Mouse (Mus musculus) forebrain, embryonic 14.5 days (tissue): ENCODE data around the gene Tsc2. TPM values are rescaled to one million over a fixed set of nuclear protein-coding genes. Genes with fewer than 3 reads are reported as not detected.

Source experiments
- ATAC-seq: fragments of 200-750 bp; cut with Nextera tagmentation; 2 replicates; pipeline ENCODE4 v1.8.0; 2017; ENCODE audit warnings: mild to moderate bottlenecking, moderate library complexity
- DNase-seq: peaks from one replicate; pipeline ENCODE4 v3.0.0-alpha.2; 2015; ENCODE audit warnings: low spot score
- H3K27ac ChIP-seq: fragments of 300-500 bp; sonication (generic); 2 replicates; pipeline ENCODE4 v1.5.1; 2014; ENCODE audit warnings: low read depth, mild to moderate bottlenecking, control low read depth, low read length, moderate library complexity
- H3K27me3 ChIP-seq: fragments of 300-500 bp; sonication (generic); replicated peaks from 2 replicates; pipeline ENCODE4 v1.6.1; 2014; ENCODE audit warnings: low read length, control low read depth, mixed read lengths; ENCODE audit not compliant: control insufficient read depth, insufficient read depth
- H3K36me3 ChIP-seq: fragments of 300-500 bp; sonication (generic); 2 replicates; pipeline ENCODE4 v1.6.1; 2014; ENCODE audit warnings: low read length, control low read depth; ENCODE audit not compliant: control insufficient read depth, insufficient read depth
- H3K4me1 ChIP-seq: fragments of 300-500 bp; sonication (generic); 2 replicates; pipeline ENCODE4 v1.6.1; 2014; ENCODE audit warnings: antibody characterized with exemption, low read length, control low read depth; ENCODE audit not compliant: control insufficient read depth, insufficient read depth
- H3K4me2 ChIP-seq: fragments of 300-500 bp; sonication (generic); 2 replicates; pipeline ENCODE4 v1.6.1; 2014; ENCODE audit warnings: mild to moderate bottlenecking, control low read depth, low read length
- H3K4me3 ChIP-seq: fragments of 300-500 bp; sonication (generic); 2 replicates; pipeline ENCODE4 v1.5.1; 2014; ENCODE audit warnings: low read depth, low read length, control low read depth
- H3K9ac ChIP-seq: fragments of 300-500 bp; sonication (generic); 2 replicates; pipeline ENCODE4 v1.6.1; 2014; ENCODE audit warnings: mild to moderate bottlenecking, low read length, control low read depth, moderate library complexity
- H3K9me3 ChIP-seq: fragments of 300-500 bp; sonication (generic); replicated peaks from 2 replicates; pipeline ENCODE4 v1.6.1; 2016; ENCODE audit warnings: low read length, control low read depth, mixed read lengths; ENCODE audit not compliant: control insufficient read depth
- WGBS: fragments of 180-500 bp; shearing (Covaris S2); extraction: QIAGEN DNeasy Blood & Tissue Kit; methylation state at CpG from one replicate; pipeline ENCODE4 v1.1.7; 2014; 5-methylcytosine and 5-hydroxymethylcytosine counted together
- polyA plus RNA-seq: library from polyadenylated mRNA; unstranded; fragments of >200 nt; fragmentation: Nextera tagmentation; extraction: Ambion mirVana; gene quantifications from 2 replicates; pipeline ENCODE4 v1.2.1, GENCODE M21; 2014

Tsc2 gene
- polyA plus RNA-seq, 1 experiment from 2014 or later, result 59.8 TPM

- ATAC-seq (no peak), DNase-seq (no peak)
- no peak overlapping the region for H3K27ac ChIP-seq
- H3K27me3 ChIP-seq, result no peaks in the 10 kb centered on the region
- WGBS, result 96% methylated on average over 5 of the region's 5 CpGs
- H3K4me2 ChIP-seq, result no peak overlapping the region
- no peak overlapping the region for H3K4me3 ChIP-seq
- peaks cover 11% of the 10 kb centered on the region; the same call in 1 of the 2 replicates for H3K4me1 ChIP-seq
- H3K9ac ChIP-seq, result no peak overlapping the region
- H3K9me3 ChIP-seq, result no peaks in the 10 kb centered on the region
- peaks cover 1% of the 10 kb centered on the region; the same call in 1 of the 2 replicates for H3K36me3 ChIP-seq
Measured at GRCm38 (mm10) chr17:24635694-24636093, 3.3 kb upstream of the Tsc2 start.

- peaks cover 11% of the 10 kb centered on the region; the same call in 1 of the 2 replicates for H3K4me1 ChIP-seq
- no peak overlapping the region for H3K4me3 ChIP-seq
- peaks cover 8% of the 10 kb centered on the region for H3K36me3 ChIP-seq
- H3K4me2 ChIP-seq, result no peak overlapping the region
- H3K9me3 ChIP-seq, result no peaks in the 10 kb centered on the region
- 88% methylated on average over 4 of the region's 4 CpGs for WGBS
- H3K27ac ChIP-seq, result no peak overlapping the region
- H3K27me3 ChIP-seq, result no peaks in the 10 kb centered on the region
- DNase-seq, result no peak
- no peak overlapping the region for H3K9ac ChIP-seq
- ATAC-seq, result no peak
Measured at GRCm38 (mm10) chr17:24635024-24635423, 2.6 kb upstream of the Tsc2 start.

- Histone ChIP-seq H3K4me3 (no peak overlapping the region), H3K9ac (no peak overlapping the region), H3K27me3 (no peaks in the 10 kb centered on the region), H3K27ac (no peak overlapping the region), H3K36me3 (peaks cover 18% of the 10 kb centered on the region), H3K4me1 (peaks cover 11% of the 10 kb centered on the region; the same call in 1 of the 2 replicates), H3K9me3 (no peaks in the 10 kb centered on the region), H3K4me2 (no peak overlapping the region)
- ATAC-seq (no peak), DNase-seq (no peak)
- WGBS, result 96% methylated on average over 11 of the region's 11 CpGs
Measured at GRCm38 (mm10) chr17:24633831-24634230, 1.4 kb upstream of the Tsc2 start.

- DNase-seq, result peak; percentile 28
- no peaks in the 10 kb centered on the region for H3K27me3 ChIP-seq
- peak overlapping the region; percentile 76 for H3K9ac ChIP-seq
- no peaks in the 10 kb centered on the region for H3K9me3 ChIP-seq
- peak; percentile 42 for ATAC-seq
- H3K4me3 ChIP-seq, result peak overlapping the region; percentile 69
- H3K27ac ChIP-seq, result peak overlapping the region; percentile 75; the same call in 1 of the 2 replicates
- peak overlapping the region; percentile 82 for H3K4me2 ChIP-seq
- WGBS, result 12% methylated on average over 22 of the region's 22 CpGs
- peaks cover 11% of the 10 kb centered on the region; the same call in 1 of the 2 replicates for H3K4me1 ChIP-seq
- peaks cover 25% of the 10 kb centered on the region for H3K36me3 ChIP-seq
Measured at GRCm38 (mm10) chr17:24632813-24633449, 501 bp upstream of the Tsc2 start.

- WGBS, result 88% methylated on average over 14 of the region's 14 CpGs
- ATAC-seq (no peak), DNase-seq (no peak)
- H3K9ac ChIP-seq, result no peak overlapping the region
- H3K27me3 ChIP-seq, result no peaks in the 10 kb centered on the region
- H3K4me3 ChIP-seq, result no peak overlapping the region
- H3K27ac ChIP-seq, result no peak overlapping the region
- no peak overlapping the region for H3K4me2 ChIP-seq
- H3K4me1 ChIP-seq, result peaks cover 11% of the 10 kb centered on the region; the same call in 1 of the 2 replicates
- H3K36me3 ChIP-seq, result peaks cover 53% of the 10 kb centered on the region
- H3K9me3 ChIP-seq, result no peaks in the 10 kb centered on the region
Measured at GRCm38 (mm10) chr17:24630072-24630471, 2.4 kb downstream of the Tsc2 start.

- Histone ChIP-seq H3K4me1 (peaks cover 11% of the 10 kb centered on the region; the same call in 1 of the 2 replicates), H3K27me3 (no peaks in the 10 kb centered on the region), H3K9ac (no peak overlapping the region; the same call in 1 of the 2 replicates), H3K27ac (no peak overlapping the region), H3K4me2 (no peak overlapping the region), H3K36me3 (peaks cover 66% of the 10 kb centered on the region), H3K4me3 (no peak overlapping the region), H3K9me3 (no peaks in the 10 kb centered on the region)
- DNase-seq (peak; percentile 67), ATAC-seq (no peak)
- 49% methylated on average over 5 of the region's 5 CpGs for WGBS
Measured at GRCm38 (mm10) chr17:24628646-24629045, 3.8 kb downstream of the Tsc2 start.

- H3K4me1 ChIP-seq, result no peaks in the 10 kb centered on the region
- no peak overlapping the region for H3K4me3 ChIP-seq
- H3K9ac ChIP-seq, result no peak overlapping the region
- no peaks in the 10 kb centered on the region for H3K27me3 ChIP-seq
- no peaks in the 10 kb centered on the region for H3K9me3 ChIP-seq
- DNase-seq (no peak), ATAC-seq (no peak)
- WGBS, result 93% methylated on average over 8 of the region's 8 CpGs
- H3K27ac ChIP-seq, result no peak overlapping the region
- no peak overlapping the region for H3K4me2 ChIP-seq
- H3K36me3 ChIP-seq, result peaks cover 95% of the 10 kb centered on the region
Measured at GRCm38 (mm10) chr17:24625472-24625871, 7.0 kb downstream of the Tsc2 start.

GRCm38 (mm10) chr17:24617561-24618194, 14.8 kb downstream of the Tsc2 start:
- 88% methylated on average over 14 of the region's 14 CpGs for whole genome bisulfite sequencing
- Histone ChIP-seq H3K4me2 (no peak overlapping the region), H3K27ac (no peak overlapping the region), H3K9me3 (no peaks in the 10 kb centered on the region), H3K9ac (no peak overlapping the region), H3K27me3 (no peaks in the 10 kb centered on the region), H3K4me3 (no peak overlapping the region), H3K4me1 (no peaks in the 10 kb centered on the region), H3K36me3 (peaks cover 89% of the 10 kb centered on the region)
- ATAC-seq (no peak), DNase-seq (no peak)

- WGBS, result 92% methylated on average over 2 of the region's 2 CpGs
- no peak for ATAC-seq
Measured at GRCm38 (mm10) chr17:24610711-24611110, 21.7 kb downstream of the Tsc2 start.

More at GRCm38 (mm10) chr17:24610711-24611110, 21.7 kb downstream of the Tsc2 start:
- no peak for DNase-seq
- H3K27ac ChIP-seq, result no peak overlapping the region
- H3K4me1 ChIP-seq, result no peaks in the 10 kb centered on the region
- no peak overlapping the region for H3K9ac ChIP-seq
- no peaks in the 10 kb centered on the region for H3K9me3 ChIP-seq
- H3K4me3 ChIP-seq, result no peak overlapping the region
- no peak overlapping the region for H3K4me2 ChIP-seq
- no peaks in the 10 kb centered on the region for H3K27me3 ChIP-seq
- H3K36me3 ChIP-seq, result peaks cover 68% of the 10 kb centered on the region
